Mouse (Mus musculus) thymus, postnatal 4 days (tissue): ENCODE data around the gene Fank1.

Experiments used
- DNase-seq: peaks from one replicate; pipeline ENCODE4 v3.0.0; 2021

The Fank1 gene

DNA sequence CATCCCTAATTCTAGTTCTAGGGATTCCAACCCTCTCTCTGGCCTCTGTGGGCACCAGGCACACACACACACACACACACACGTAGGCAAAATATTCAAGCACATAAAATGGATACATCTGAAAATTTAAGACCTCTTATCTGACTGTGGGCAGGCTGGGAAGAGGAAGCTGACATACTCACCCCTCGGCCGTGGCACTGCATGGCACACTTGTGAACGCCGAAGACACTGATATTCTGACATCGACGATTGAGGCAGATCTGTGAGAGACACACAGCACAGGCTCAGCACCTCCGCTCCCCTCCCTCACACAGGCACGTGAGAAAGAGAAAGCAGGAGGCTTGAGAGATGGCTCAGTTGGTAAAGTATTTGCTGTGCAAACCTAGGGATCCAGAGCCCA lies 139.6 kb downstream of the Fank1 start:
- DNase-seq: no peak

GRCm38 (mm10) chr7:133919306-133919705 lies 142.6 kb downstream of the Fank1 start:
- no peak for DNase-seq

DNA sequence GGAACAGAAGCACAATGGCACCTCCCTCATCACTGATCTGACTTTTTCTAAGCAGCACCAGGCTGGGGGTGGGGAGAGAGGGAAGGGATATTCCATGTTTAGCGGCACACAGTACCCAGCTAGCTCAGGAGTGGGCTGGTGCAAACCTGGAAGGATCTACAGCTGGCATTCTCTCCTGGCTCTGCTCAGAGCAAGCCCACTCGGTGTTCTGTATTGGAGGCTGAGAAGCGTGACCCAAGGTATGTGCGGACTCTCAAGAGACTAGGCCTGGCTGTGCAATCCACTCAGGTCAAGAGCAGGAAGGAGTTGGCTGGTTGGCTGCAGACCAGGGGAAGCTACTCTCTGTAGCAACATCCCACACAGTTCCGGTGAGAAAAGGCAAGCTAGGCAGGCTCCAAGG lies 143.3 kb downstream of the Fank1 start:
- no peak for DNase-seq

DNA sequence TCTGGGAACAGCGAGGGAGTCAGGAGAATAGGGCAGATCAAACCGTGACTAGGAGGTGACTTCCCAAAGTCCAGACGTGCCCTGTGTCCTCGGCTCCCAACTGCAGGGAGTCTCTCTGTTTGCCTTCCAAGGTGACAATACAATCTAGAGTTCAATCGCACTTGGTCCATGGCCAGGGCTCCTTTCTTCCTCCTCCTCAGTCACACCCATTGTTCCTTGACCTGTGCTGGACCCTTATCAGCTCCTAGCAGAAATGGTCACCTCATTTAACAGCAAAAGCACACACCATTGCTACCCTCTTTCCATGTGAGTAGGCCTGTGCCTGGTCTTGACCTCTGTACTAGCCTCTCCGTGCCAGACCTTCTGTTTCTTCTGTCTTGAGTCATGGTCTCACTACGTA lies 144.1 kb downstream of the Fank1 start:
- no peak for DNase-seq

DNA sequence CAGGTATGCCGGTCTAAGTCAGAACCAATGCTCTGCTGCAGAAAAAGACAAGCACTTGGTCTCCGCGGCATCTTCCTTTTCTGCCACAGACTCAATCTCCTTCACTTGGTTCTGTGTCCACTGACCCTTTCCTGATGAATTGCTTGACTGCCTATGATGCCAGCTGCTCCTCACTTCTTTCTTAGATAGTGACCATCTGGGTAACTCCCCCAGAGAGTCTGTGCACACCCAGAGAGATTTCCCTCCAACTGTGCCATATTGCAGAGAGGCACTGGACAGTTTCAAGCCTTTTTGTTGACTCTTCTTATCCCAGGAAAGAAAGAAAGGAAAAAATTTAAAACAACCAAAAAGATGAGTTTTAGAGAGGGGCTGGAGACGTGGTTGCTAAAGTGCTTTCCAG lies 144.6 kb downstream of the Fank1 start:
- DNase-seq: no peak

- DNase-seq: no peak
Measured at GRCm38 (mm10) chr7:133923994-133924393, 147.3 kb downstream of the Fank1 start.

- DNase-seq: no peak
Measured at GRCm38 (mm10) chr7:133925771-133926170, 149.1 kb downstream of the Fank1 start.

GRCm38 (mm10) chr7:133928981-133929380 lies 152.3 kb downstream of the Fank1 start:
- no peak for DNase-seq
